Mouse (Mus musculus) lung, adult 18-20 months (tissue): ENCODE data around the gene Mctp1.
"Not testable (repeated sequence)": the region's sequence is repeated elsewhere in the genome, so short reads cannot be mapped to it uniquely, and the experiment has no call there.

ENCODE experiments used
- DNase-seq, 2 experiments: peaks; one replicate each; pipeline ENCODE4 v3.0.0; 2022; ENCODE audit warnings: mixed read lengths in 2 of 2

Mctp1 gene

DNA sequence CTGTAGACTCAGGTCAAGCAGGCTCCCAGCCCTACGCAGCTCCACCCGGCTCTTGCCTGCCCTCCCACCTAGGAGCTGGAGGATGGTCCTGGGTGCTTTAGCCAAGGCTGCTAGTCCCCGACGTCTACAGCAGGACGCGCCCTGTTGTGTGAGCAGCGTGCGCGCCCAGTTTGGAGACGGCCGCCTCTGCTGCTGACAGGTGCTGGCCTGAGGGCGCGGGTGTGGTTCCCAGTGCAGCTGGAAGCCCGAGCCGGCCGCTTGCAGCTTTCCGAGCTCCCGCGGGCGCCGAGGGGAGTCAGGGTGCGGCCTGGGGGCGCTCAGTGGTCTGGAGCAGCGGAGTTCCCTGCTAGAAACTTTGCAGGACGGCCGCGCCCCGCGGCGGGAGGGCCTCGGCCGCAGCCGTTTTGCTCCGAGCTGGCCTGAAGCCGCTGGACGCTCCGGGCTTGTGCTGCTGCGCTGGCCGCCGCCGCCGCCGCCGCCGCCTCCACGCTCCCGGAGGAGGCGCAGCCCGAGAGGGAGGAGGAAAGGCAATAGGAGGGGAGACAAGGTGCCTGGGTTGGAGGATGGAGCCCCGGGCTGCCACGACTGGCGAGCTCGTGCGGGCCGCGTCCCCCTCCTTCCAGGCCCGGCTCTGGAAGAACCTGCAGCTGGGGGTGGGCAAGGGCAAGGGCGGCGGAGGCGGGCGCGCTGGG lies at the start of gene Mctp1:
Mctp1 (plus strand) TSS at position 564 of the 692 bp plus-strand sequence.
- DNase-seq: peak; percentile 40 to 50

- not testable (repeated sequence) for DNase-seq
Observed at GRCm38 (mm10) chr13:76345941-76346340, 38.4 kb upstream of the Mctp1 start.

DNA sequence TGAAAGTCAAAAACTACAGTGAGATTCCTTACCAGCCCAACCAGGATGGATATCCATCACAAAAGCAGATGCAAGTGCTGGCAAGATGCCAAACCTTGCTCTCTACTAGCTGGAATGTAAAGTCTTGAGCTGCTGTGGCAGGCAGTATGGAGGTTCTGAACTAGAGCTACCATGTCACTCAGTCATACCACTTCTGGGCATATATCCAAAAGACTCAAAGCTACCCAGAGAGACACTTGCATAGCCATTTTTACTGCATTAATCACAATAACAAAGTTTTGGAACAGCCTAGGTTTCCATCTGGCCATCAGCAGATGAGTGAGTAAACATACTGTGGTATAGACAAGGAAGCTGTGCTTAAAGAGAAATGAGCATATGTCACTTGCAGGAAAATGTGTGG lies 25.6 kb upstream of the Mctp1 start:
- DNase-seq: no peak

- DNase-seq: peak; percentile 21 to 28
Observed at GRCm38 (mm10) chr13:76384664-76385435, 515 bp downstream of the Mctp1 start.

- no peak for DNase-seq
Observed at GRCm38 (mm10) chr13:76388615-76389014, 4.3 kb downstream of the Mctp1 start.

GRCm38 (mm10) chr13:76391920-76392319 lies 7.6 kb downstream of the Mctp1 start:
- no peak for DNase-seq

GRCm38 (mm10) chr13:76393106-76393505 lies 8.8 kb downstream of the Mctp1 start:
- DNase-seq: no peak

DNA sequence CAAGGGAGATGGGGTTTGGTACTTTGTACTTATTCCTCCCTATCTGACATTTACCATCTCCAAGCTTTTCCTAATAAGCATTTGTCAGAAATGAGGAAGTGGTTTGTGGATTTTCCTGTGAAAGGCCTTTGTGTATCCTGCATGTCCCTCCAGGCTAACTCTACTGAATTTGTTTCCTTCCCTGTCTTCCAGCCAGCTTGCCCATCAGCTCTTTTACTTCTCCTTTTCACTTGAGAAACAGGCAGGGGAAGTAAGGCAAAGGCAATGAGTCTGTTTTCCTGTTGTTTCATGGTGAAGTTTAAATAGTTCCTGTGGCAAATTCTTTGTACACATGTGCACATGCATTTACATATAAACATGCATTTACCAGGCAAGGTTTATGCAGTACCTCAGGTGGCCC lies 11.6 kb downstream of the Mctp1 start:
- peak in 1 of 2 experiments; percentile 21 for DNase-seq

DNA sequence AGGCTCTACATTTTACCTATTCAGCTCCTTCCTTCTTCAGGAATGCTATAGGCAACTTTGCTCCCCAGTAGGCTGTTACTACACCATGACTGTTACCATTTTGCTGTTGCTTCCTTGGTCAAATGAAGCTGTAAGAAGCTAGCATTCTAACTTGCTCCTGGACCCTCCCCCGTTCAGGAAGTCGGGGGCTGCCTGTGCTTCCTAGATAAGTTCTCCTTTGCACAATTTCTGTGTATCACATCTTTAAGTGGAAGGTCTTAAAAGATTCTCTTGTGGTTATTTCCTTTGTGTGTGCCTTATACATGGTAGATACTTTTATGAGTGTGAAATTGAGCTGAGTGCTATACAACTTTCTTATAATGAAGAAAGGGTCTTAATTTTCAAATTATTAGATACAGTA lies 25.0 kb downstream of the Mctp1 start:
- no peak for DNase-seq

DNA sequence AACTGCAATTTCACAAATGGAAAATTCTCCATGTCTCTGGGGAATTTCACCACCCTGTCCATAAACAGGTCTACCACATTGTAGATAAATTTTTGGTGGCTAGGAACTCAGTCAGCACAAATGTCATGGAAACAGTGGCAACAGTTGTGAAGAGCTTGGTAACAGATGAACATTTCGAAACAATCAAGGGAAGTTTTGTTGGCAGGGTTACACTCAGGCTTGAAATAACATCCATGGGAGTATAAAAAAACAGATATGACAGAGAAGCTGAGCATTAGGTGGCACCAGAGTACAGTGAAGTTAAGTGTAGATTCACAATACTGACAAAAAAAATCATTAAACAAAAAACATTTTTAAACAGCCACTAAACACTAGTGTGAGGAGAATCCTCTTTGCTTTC lies 26.3 kb downstream of the Mctp1 start:
- DNase-seq: no peak

GRCm38 (mm10) chr13:76415346-76415745 lies 31.0 kb downstream of the Mctp1 start:
- DNase-seq: no peak

- DNase-seq: no peak
Observed at GRCm38 (mm10) chr13:76420111-76420510, 35.8 kb downstream of the Mctp1 start.

DNA sequence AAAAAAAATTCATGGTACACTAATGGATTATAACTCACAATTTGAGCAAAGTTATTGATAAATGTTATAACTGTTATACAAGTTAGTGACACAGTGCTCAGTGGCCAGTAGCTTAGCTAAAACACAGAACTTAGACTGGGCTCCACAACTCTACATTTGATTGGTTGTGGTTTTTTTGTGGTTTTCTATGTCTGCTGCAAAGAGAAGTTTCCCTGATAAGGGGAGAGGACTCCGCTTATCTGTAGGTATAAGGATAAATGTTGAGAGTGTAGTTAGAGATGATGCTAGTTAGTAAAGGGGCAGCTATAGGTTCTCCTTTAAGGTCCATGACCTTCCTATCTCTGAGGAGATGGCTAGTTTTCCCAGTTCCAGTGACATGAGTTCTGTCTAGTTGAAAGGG lies 36.7 kb downstream of the Mctp1 start:
- DNase-seq: no peak

DNA sequence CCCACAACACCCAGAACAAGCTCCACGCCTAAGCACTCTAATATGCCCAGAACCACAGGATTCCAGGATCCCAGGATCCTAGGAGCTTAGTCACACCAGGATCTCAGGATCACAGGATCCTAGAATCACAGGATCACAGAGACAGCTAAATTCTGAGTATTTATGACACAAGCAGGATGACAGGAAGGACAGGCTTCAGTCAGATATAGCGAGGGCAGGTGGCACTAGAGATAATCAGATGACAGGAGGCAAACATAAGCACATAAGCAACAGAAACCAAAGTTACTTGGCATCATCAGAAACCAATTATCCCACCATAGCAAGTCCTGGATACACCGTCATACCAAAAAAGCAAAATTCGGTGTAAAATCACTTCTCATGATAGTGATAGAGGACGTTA lies 37.8 kb downstream of the Mctp1 start:
- DNase-seq: no peak

DNA sequence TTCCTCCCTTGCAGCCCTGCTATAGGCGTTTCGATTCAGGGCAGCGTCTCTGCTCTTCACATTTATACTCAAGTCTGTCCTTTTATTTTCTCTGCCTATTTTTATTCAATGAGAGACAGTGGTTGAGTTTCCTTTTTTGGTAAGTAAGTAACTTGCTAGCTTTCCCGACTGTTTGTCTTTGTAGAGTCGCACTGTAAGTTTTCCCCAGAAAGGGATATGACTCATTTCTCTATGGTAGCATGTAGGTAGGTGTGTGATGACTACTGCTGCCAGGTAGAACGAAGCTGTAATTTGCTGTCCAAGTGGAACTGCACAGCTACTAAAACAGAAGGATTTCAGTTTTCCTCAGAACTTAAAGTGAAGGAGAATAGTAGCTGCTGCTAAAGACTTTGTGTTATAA lies 45.1 kb downstream of the Mctp1 start:
- DNase-seq: no peak

GRCm38 (mm10) chr13:76429927-76430326 lies 45.6 kb downstream of the Mctp1 start:
- DNase-seq: no peak

GRCm38 (mm10) chr13:76431946-76432345 lies 47.6 kb downstream of the Mctp1 start:
- DNase-seq: no peak

GRCm38 (mm10) chr13:76433438-76433837 lies 49.1 kb downstream of the Mctp1 start:
- DNase-seq: no peak

GRCm38 (mm10) chr13:76436426-76436825 lies 52.1 kb downstream of the Mctp1 start:
- DNase-seq: no peak

DNA sequence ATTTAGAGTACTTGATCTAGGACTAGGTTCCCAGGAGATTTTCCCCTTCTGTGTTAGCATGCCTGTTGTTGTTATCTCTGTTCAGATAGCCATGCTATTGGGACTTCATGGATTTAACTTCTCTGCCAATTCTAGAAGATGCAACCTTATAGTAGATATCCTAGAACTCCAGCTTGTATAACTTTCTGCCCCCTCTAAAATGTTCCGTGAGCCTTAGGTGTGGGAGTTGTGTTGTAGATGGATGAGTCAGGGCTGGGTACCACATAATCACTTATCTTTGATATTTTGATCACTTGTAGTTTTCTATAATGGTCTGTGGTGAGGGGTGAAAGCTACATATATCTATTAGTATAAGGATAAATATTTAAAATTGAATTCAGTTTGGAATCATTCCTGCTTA lies 54.4 kb downstream of the Mctp1 start:
- no peak for DNase-seq

DNA sequence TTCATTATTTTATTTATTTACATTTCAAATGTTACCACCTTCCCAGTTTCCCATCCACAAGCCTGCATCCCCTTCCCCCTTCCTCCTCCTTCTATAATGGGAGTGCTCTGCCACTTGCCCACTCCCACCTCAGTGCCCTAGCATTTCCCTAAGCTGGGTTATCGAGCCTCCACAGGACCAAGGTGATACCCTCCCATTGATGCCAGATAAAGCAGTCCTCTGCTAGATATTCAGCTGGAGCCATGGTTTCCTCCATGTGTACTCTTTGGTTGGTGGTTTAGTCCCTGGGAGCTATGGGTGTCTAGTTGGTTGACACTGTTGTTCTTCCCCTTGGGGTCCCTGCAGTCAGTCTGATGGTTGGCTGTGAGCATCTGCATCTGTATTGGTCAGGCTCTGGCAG lies 61.7 kb downstream of the Mctp1 start:
- DNase-seq: no peak

DNA sequence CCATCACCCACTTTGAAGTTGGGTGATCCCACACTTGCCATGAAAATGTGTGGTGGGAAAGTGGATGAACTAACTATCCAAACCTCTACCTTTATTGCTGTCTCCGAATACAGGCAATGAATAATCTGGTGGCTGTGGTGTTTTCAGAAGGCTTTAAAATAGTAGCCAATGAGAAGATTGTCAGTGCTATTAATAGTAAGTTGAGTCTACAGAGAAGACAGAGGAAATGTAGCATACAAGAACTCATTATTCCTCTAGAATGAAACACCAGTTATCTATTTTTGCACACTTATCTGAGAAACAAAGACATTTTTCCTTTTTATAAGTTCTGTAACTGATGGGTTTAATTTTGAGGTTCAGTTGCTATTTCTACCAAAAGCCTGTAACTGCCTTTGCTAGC lies 63.2 kb downstream of the Mctp1 start:
- no peak for DNase-seq

GRCm38 (mm10) chr13:76451526-76451925 lies 67.2 kb downstream of the Mctp1 start:
- not testable (repeated sequence) for DNase-seq

DNA sequence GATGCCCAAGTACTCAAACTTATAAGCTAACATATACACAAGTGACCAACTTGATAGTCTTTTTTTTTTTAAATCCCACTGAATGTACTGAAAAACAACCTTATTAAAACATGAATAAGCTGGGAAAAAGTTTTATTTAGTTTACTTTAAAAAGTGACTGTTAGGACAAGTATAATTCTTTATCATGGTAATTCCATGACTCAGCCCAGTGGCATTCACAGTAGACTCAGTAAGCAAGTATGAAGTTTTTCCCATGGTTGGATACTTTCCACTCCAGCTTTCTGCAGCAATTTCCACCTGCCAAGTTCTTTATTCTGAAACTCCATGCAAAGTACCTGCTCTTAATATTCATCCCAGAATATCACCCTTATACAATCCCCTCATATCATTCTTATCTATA lies 97.3 kb downstream of the Mctp1 start:
- no peak for DNase-seq
